Mouse (Mus musculus) lung, postnatal 10 days (tissue): Measurements from ENCODE around the gene Gm11549.

ENCODE experiments used
- DNase-seq: peaks from one replicate; pipeline ENCODE4 v3.0.0; 2021

Gene Gm11549

GRCm38 (mm10) chr3:36505809-36506735 lies 15.5 kb downstream of the Gm11549 start:
- DNase-seq = no peak

DNA sequence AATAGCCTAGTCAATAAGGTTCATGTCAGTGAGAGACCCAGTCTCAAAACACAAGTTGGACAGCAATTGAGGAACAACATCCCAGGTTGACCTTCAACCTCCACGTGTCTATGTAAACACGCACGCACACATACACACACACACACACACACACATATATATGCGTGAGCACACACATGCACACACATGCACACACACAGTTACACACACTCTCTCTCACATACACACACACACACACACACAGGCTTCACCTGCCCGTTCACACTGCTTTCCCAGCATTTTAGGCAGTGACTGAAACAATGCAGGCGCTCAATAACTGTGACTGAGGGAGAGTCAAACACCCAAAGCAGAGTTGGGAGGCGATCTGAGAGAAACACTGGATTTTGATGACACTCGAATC lies 16.3 kb downstream of the Gm11549 start:
- no peak for DNase-seq

- DNase-seq = no peak
Measured at GRCm38 (mm10) chr3:36501546-36501945, 20.1 kb downstream of the Gm11549 start.

DNA sequence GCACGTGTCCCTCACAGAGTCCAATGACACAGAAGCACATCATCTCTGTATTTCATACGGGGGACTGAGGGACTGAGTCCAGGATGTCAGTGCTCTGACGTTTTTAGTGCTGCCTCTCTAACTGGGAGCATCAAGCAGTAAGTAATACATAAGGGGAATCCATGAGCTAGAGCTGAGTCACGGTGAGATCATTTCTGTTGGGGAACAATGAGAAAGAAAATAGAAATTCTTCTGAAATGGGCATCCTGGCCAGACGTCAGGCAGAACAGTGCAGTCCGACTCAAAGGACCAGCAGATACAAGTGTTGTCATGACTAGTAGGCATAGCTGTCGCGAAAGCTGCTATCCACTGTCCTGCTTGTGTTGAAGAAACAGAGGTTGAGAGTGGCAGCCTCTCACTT lies 20.6 kb downstream of the Gm11549 start:
- no peak for DNase-seq

DNA sequence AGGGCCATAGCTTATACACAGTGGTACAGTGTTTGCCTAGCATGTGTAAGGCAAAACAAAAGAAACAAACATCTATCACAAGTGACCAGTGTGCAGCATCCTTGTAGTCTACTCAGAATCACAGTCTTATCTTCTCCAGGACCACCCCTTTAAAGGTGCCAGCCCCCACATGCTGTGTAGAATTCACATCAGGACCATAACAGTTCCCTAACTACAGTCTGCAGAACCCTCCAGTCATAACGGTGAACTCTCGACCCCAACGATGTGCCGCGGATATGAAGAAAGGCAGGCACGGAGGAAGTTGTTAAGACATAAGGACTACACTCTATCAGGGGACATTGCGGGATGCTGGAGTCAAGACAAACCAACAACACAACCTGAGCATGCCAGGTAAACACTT lies 22.2 kb downstream of the Gm11549 start:
- DNase-seq = no peak

DNA sequence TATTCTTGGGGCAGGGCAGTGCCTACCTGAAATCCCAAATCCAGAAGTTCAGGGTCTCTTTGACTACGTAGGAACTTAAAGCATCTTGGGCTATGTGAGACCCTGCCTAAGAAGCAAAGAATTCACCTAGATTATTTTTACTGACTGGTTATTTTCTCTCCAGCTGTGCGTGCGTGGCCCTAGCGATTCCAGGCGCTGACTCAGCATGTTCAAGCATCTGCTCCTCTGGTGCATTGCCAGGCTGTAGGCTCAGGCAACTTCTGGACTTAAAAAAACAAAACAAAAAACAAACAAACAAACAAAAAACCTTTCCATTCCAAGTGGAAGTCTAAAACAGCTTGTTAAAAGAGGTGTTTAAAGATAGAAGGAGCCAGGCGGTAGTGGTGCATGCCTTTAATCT lies 23.4 kb downstream of the Gm11549 start:
- DNase-seq = no peak

DNA sequence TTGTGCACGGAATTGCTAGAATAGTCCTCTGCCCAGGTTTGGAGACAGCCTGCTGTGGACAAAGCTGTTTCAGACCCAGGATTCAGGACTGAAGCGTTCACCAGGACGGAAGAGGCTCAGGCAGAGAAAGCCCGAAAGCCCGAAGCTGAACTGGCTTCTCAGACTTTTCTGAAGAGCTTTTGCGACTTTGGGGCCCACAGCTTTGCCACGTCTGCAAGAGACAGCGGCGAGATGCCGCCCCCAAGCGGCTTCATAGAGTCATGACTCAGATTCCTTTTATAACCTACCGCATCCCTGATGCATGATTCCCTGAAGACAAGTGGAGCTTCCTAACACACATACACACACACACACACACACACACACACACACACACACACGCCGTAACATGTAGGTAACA lies 24.9 kb downstream of the Gm11549 start:
- DNase-seq = peak; percentile 83

- no peak for DNase-seq
Measured at GRCm38 (mm10) chr3:36496273-36496672, 25.3 kb downstream of the Gm11549 start.

GRCm38 (mm10) chr3:36495436-36495835 lies 26.2 kb downstream of the Gm11549 start:
- DNase-seq = peak; percentile 93

DNA sequence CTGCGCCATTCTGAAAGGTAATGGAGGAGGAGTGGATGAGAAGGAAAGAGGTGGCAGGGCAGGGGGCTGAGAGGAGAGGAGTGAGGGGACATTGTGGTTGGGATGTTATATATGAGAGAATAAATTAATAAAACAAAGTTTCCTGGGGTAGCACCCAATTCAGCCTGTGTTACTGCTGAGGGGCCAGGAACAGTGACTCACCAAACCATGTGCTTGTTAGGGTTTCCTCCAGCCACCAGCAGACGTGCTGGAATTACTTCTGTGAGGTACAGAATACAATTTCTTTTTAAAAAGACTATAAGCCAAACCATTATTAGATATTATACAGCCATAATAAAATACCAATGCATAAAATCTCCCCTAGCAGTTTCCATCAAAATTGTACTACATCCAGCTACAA lies 27.0 kb downstream of the Gm11549 start:
- DNase-seq = no peak

DNA sequence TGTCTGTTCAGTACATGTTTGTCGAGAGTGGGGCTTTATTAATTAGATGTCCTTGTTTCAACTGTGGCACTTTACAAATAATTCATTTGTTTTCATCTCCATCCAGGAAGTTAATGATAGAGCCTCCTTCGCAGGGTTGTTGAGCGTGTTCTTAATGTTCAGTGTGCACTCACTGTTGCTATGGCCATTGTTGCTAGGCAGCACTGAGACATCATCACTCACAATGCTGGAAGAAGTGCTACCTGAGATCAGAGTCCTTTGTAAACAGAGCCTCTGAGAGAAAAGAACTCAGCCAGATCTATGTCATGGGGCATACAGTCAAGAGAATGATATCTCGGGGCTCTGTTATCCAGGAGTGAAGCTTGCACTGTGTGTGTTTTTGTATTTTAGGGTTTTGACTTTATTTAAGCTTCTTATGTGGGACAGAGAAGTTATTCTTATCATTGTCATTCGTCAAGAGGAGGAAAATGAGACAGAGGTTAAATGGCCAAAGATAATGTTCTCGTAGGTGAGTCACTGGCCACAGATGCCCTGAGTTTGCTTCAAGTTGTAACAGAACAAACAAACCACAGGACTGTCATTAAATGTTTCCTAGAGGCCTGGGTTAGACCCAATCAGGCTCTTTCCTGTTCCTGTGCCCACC lies 27.9 kb downstream of the Gm11549 start:
- no peak for DNase-seq

DNA sequence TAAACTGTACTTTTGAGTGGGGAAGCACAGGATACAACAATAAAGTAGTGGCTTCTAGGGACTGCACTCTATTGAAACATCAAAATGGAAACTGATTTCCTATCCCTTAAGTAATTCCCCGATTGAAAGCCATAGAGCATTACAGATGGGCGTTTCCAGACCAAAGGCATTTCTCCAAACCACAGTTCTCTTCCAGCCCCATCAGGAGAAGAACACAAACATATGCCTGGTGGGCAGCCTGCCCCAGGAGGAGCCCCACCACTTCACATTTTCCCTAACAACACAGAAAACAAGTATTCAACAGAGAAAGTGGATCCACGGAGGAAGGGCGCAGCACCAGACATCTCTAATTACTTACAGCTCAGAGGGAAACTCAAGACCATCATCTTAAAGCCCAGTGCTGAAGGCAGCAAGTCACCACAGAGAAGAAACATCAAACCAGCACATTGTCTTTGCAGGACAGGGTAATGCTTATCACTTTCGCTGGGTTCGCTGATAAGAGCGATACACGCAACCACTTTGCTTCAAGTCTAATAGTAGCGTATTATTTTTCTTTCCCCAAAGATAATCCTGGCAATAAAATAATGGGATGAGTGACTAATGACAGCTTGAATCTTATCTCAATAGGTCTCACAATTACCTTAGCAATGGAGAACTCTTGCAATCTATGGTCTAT lies 28.8 kb downstream of the Gm11549 start:
- no peak for DNase-seq

- no peak for DNase-seq
Measured at GRCm38 (mm10) chr3:36491535-36491934, 30.1 kb downstream of the Gm11549 start.

DNA sequence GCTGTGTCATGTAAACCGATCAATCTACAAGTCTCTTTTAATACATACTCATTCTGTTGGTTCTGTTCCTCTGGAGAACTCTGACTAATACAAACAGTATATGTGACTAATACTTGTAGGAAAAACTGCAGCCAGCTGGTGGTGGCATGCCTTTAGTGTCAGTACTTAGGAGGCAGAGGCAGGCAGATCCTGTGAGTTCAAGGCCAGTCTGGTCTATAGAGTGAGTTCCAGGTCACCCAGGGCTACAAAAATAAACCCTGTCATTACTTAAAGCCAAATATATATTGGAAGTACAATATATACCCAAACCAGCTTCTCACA lies 32.1 kb downstream of the Gm11549 start:
- DNase-seq = no peak

DNA sequence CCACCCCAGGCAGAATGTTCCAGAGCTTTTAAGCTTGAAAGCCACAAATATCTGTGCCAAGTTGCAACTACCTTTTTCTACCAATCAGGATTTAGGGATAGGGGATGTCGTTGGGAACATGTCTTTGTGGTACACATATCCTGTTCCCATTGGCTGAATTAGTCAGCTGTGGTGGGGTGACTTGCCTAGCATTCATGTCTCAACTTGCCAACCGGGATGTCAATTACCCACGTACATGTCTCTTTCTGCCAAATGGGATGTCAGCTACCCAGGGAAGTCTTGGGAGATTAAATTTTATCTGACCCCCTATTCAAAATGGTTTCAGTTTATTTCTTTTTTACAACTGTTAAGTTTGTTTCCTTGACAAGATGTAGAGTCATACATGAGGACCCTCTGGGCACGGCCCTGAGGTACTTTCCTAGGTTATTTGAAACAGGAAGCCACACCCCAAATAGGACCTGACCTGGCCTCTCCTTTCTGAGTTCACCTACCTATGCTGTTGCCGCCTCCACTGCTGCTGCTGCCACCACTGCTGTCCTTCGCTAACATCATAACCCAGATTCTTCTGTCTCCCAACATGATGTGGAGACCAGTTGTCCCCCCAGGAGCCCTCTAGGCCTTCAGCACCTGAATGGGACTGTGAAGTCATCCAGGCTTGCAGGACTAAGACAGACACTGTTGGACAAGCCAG lies 32.6 kb downstream of the Gm11549 start:
- no peak for DNase-seq

DNA sequence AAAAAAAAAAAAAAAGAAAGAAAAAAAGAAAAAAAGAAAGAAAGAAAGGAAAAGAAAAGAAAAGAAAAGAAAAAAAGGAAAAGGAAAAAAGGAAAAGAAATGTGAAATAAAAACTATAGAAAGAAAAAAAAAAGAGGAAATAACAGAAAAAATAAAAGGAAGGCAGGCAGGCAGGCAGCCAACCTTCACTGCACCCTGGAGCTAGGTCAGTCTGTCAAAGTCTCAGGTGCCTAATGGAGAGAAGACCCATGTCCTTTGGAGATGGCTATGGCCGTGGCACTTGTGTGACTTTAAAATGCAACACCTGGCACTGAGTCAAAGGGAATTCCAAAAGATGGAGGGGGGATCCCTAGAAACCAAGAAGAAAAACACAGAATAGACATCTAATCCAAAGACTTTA lies 33.2 kb downstream of the Gm11549 start:
- no peak for DNase-seq

DNA sequence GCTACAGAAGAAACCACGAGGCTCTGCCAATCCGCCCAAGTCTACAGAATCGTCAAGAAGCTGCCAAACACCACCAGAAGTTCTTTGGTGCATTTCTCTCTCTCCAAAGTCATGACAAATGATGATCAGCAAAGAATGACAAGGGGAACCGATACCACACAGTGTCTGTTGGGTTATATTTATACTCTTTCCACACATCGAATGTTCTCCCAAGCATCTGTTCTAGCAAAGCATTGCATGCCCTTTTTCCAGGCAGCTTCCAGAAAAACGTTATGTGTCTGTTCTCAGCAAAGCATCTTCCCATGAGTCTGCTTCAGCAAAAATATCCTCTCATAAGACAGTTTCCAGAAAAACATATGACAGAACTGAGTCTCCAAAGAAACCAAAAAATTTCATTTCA lies 34.7 kb downstream of the Gm11549 start:
- no peak for DNase-seq

- no peak for DNase-seq
Measured at GRCm38 (mm10) chr3:36486176-36486575, 35.4 kb downstream of the Gm11549 start.

- no peak for DNase-seq
Measured at GRCm38 (mm10) chr3:36484292-36484691, 37.3 kb downstream of the Gm11549 start.

DNA sequence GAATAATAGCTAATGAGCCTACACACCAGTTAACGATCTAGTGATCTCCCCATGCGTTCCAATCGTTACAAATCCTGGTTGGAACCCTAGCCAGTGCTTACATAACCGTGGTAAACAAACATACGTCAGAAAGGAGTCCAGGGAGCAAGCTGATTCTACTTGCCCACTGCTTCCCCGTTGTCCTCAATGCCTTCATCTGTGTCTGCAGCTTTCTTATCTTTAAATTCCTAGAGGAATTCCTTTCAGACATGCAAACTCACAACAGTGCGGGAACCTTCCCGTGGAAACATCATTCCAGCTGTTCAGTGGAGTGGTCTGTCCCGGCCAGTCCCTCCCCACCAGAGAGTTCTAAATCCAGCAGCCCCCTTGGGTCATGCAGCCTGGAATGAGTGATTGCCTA lies 38.7 kb downstream of the Gm11549 start:
- no peak for DNase-seq

- peak; percentile 84 for DNase-seq
Measured at GRCm38 (mm10) chr3:36481776-36482193, 39.8 kb downstream of the Gm11549 start.

DNA sequence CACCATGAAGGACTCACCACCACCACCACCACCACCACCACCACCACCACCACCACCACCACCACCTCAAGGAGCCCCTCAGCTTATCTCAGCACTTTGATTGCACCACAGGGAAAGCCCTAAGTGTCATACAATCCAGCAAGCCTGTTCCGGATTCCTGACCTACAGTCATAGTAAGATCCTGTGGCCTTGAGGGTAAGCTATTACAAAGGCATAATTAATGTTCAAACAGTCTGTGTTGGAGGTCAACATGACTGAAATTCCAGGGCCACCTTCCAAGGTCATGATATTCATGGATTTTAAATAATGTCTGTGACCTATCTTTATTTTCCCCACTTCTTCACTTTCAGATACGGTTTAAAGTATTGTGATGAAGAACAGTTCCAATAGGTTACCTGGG lies 41.1 kb downstream of the Gm11549 start:
- no peak for DNase-seq

DNA sequence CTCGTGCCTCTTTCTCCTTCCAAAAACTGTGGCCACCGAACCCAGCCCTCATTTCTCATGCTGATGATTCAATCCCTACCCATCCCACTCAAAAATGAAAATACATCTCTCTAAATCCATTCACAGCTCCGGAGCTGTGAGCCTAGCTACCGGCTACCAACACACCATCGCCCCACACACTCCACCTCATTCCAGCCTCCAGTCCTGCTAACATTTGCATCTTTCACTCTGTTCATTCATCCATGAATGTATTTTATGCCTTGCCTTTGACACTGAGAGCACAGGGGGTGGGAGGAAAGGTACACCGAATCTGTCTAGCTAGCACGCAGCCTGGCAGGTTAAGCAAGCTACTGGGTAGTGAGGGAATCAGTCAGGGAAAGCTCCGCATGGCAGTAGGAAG lies 42.8 kb downstream of the Gm11549 start:
- no peak for DNase-seq
